Mouse (Mus musculus) midbrain, embryonic 11.5 days (tissue): ENCODE results near the gene Lrpprc. TPM values are rescaled to one million over a fixed set of nuclear protein-coding genes. Genes with fewer than 3 reads are reported as not detected.
A peak's percentile ranks its signal among the peaks of the same experiment; 100 is the strongest.

ENCODE experiments used
- ATAC-seq: fragments of 200-750 bp; cut with Nextera tagmentation; 2 replicates; pipeline ENCODE4 v1.8.0; 2017; ENCODE audit warnings: moderate TSS enrichment, moderate library complexity; ENCODE audit not compliant: low FRiP score
- DNase-seq: peaks from one replicate; pipeline ENCODE4 v3.0.0; 2015; ENCODE audit warnings: low spot score; ENCODE audit errors: missing footprints
- H3K27ac ChIP-seq: fragments of 300-500 bp; sonication (generic); 2 replicates; pipeline ENCODE4 v1.5.1; 2014; ENCODE audit warnings: low read depth, low read length
- H3K27me3 ChIP-seq: fragments of 300-500 bp; sonication (generic); 2 replicates; pipeline ENCODE4 v1.6.1; 2014; ENCODE audit warnings: mild to moderate bottlenecking, low read length, moderate library complexity, mixed read lengths; ENCODE audit not compliant: control insufficient read depth, insufficient read depth
- H3K36me3 ChIP-seq: fragments of 300-500 bp; sonication (generic); 2 replicates; pipeline ENCODE4 v1.6.1; 2014; ENCODE audit warnings: mild to moderate bottlenecking, low read length, moderate library complexity, mixed read lengths; ENCODE audit not compliant: control insufficient read depth, insufficient read depth
- H3K4me1 ChIP-seq: fragments of 300-500 bp; sonication (generic); 2 replicates; pipeline ENCODE4 v1.6.1; 2014; ENCODE audit warnings: low read length; ENCODE audit not compliant: control insufficient read depth, insufficient read depth
- H3K4me2 ChIP-seq: fragments of 300-500 bp; sonication (generic); 2 replicates; pipeline ENCODE4 v1.6.1; 2014; ENCODE audit warnings: mild to moderate bottlenecking, moderate library complexity
- H3K4me3 ChIP-seq: fragments of 300-500 bp; sonication (generic); 2 replicates; pipeline ENCODE4 v1.5.1; 2014; ENCODE audit warnings: low read depth, low read length
- H3K9ac ChIP-seq: fragments of 300-500 bp; sonication (generic); 2 replicates; pipeline ENCODE4 v1.6.1; 2014; ENCODE audit warnings: low read length
- H3K9me3 ChIP-seq: fragments of 300-500 bp; sonication (generic); 2 replicates; pipeline ENCODE4 v1.6.1; 2016; ENCODE audit warnings: low read length; ENCODE audit not compliant: control insufficient read depth
- WGBS: fragments of 180-500 bp; shearing (Covaris S2); extraction: QIAGEN DNeasy Blood & Tissue Kit; methylation state at CpG from one replicate; pipeline ENCODE4 v1.1.7; 2014; 5-methylcytosine and 5-hydroxymethylcytosine counted together
- polyA plus RNA-seq: library from polyadenylated mRNA; unstranded; fragments of >200 nt; fragmentation: Nextera tagmentation; extraction: Ambion mirVana; gene quantifications from 2 replicates; pipeline ENCODE4 v1.2.1, GENCODE M21; 2014

The Lrpprc gene
- polyA plus RNA-seq, 1 experiment from 2014 or later: 53.9 TPM

- Histone ChIP-seq H3K9me3 (no peaks in the 10 kb centered on the region), H3K9ac (peak within 1 kb of the TSS; percentile 47), H3K4me2 (peak within 1 kb of the TSS; percentile 60), H3K4me1 (peaks cover 2% of the 10 kb centered on the region; the same call in 1 of the 2 replicates), H3K36me3 (no peaks in the 10 kb centered on the region), H3K27ac (no peak within 1 kb of the TSS), H3K4me3 (peak within 1 kb of the TSS; percentile 28), H3K27me3 (0 out of 2 replicates have a peak, but pooled peaks cover 2% of the 10 kb centered on the region)
- ATAC-seq (peak; percentile 58), DNase-seq (peak; percentile 89)
- 1% methylated on average over 24 of the region's 24 CpGs for WGBS
These were observed 114.6 kb downstream of the Lrpprc start, which contains the start of gene Abcg8 for GRCm38 (mm10) chr17:84675951-84676366. TSS of gene Abcg8 (plus strand) at chr17:84676302.

GRCm38 (mm10) chr17:84675204-84675603 is 115.4 kb downstream of the Lrpprc start:
- 0 out of 2 replicates have a peak, but pooled peaks cover 2% of the 10 kb centered on the region for H3K27me3 ChIP-seq
- no peaks in the 10 kb centered on the region for H3K36me3 ChIP-seq
- no peak for ATAC-seq
- H3K4me3 ChIP-seq: no peak overlapping the region
- peaks cover 2% of the 10 kb centered on the region; the same call in 1 of the 2 replicates for H3K4me1 ChIP-seq
- no peak overlapping the region for H3K4me2 ChIP-seq
- peak; percentile 70 for DNase-seq
- H3K9me3 ChIP-seq: no peaks in the 10 kb centered on the region
- WGBS: 45% methylated on average over 4 of the region's 4 CpGs
- H3K9ac ChIP-seq: no peak overlapping the region
- no peak overlapping the region for H3K27ac ChIP-seq

GRCm38 (mm10) chr17:84674048-84674447 is 116.5 kb downstream of the Lrpprc start:
- Histone ChIP-seq H3K4me3 (no peak overlapping the region), H3K9ac (no peak overlapping the region), H3K4me2 (no peak overlapping the region), H3K4me1 (peaks cover 2% of the 10 kb centered on the region; the same call in 1 of the 2 replicates), H3K36me3 (no peaks in the 10 kb centered on the region), H3K27me3 (0 out of 2 replicates have a peak, but pooled peaks cover 2% of the 10 kb centered on the region), H3K9me3 (no peaks in the 10 kb centered on the region), H3K27ac (no peak overlapping the region)
- 3% methylated on average over 7 of the region's 7 CpGs for WGBS
- DNase-seq: peak; percentile 80
- peak; percentile 54 for ATAC-seq

- H3K27ac ChIP-seq: no peak overlapping the region
- 0 out of 2 replicates have a peak, but pooled peaks cover 2% of the 10 kb centered on the region for H3K27me3 ChIP-seq
- no peak for ATAC-seq
- H3K9ac ChIP-seq: no peak overlapping the region
- peaks cover 2% of the 10 kb centered on the region; the same call in 1 of the 2 replicates for H3K4me1 ChIP-seq
- no peaks in the 10 kb centered on the region for H3K36me3 ChIP-seq
- no peak overlapping the region for H3K4me3 ChIP-seq
- 76% methylated on average over 16 of the region's 16 CpGs for WGBS
- no peak overlapping the region for H3K4me2 ChIP-seq
- no peaks in the 10 kb centered on the region for H3K9me3 ChIP-seq
- peak; percentile 57 for DNase-seq
These were observed 117.9 kb downstream of the Lrpprc start for GRCm38 (mm10) chr17:84672376-84673369.

- no peaks in the 10 kb centered on the region for H3K27me3 ChIP-seq
- no peaks in the 10 kb centered on the region for H3K9me3 ChIP-seq
- no peak for ATAC-seq
- H3K9ac ChIP-seq: no peak overlapping the region
- no peaks in the 10 kb centered on the region for H3K36me3 ChIP-seq
- H3K4me1 ChIP-seq: no peaks in the 10 kb centered on the region
- WGBS: 93% methylated on average over 3 of the region's 3 CpGs
- DNase-seq: peak; percentile 67
- H3K4me3 ChIP-seq: no peak overlapping the region
- no peak overlapping the region for H3K27ac ChIP-seq
- H3K4me2 ChIP-seq: no peak overlapping the region
These were observed 122.7 kb downstream of the Lrpprc start for GRCm38 (mm10) chr17:84667848-84668247.

GRCm38 (mm10) chr17:84665691-84666090 is 124.9 kb downstream of the Lrpprc start:
- DNase-seq: peak; percentile 77
- H3K4me3 ChIP-seq: no peak overlapping the region
- 55% methylated on average over 9 of the region's 9 CpGs for WGBS
- no peak overlapping the region for H3K27ac ChIP-seq
- H3K36me3 ChIP-seq: no peaks in the 10 kb centered on the region
- no peaks in the 10 kb centered on the region for H3K9me3 ChIP-seq
- no peaks in the 10 kb centered on the region for H3K4me1 ChIP-seq
- no peaks in the 10 kb centered on the region for H3K27me3 ChIP-seq
- H3K4me2 ChIP-seq: no peak overlapping the region
- H3K9ac ChIP-seq: no peak overlapping the region
- no peak for ATAC-seq

- WGBS: 72% methylated on average over 10 of the region's 10 CpGs
- no peak overlapping the region for H3K9ac ChIP-seq
These were observed 125.5 kb downstream of the Lrpprc start for GRCm38 (mm10) chr17:84665053-84665452.

GRCm38 (mm10) chr17:84658951-84659350 is 131.6 kb downstream of the Lrpprc start:
- H3K27ac ChIP-seq: no peak overlapping the region
- no peaks in the 10 kb centered on the region for H3K9me3 ChIP-seq
- 83% methylated on average over 8 of the region's 8 CpGs for WGBS
- no peaks in the 10 kb centered on the region for H3K27me3 ChIP-seq
- no peak overlapping the region for H3K9ac ChIP-seq
- H3K4me3 ChIP-seq: no peak overlapping the region
- no peak overlapping the region for H3K4me2 ChIP-seq
- peaks cover 5% of the 10 kb centered on the region; the same call in 1 of the 2 replicates for H3K4me1 ChIP-seq
- ATAC-seq: no peak
- no peaks in the 10 kb centered on the region for H3K36me3 ChIP-seq
- DNase-seq: no peak

More at GRCm38 (mm10) chr17:84665053-84665452, 125.5 kb downstream of the Lrpprc start:
- DNase-seq: no peak
- no peak for ATAC-seq
- Histone ChIP-seq H3K27me3 (no peaks in the 10 kb centered on the region), H3K4me3 (no peak overlapping the region), H3K9me3 (no peaks in the 10 kb centered on the region), H3K4me1 (no peaks in the 10 kb centered on the region), H3K36me3 (no peaks in the 10 kb centered on the region), H3K4me2 (no peak overlapping the region), H3K27ac (no peak overlapping the region)

GRCm38 (mm10) chr17:84658195-84658594 is 132.4 kb downstream of the Lrpprc start:
- DNase-seq (no peak), ATAC-seq (no peak)
- peaks cover 5% of the 10 kb centered on the region; the same call in 1 of the 2 replicates for H3K4me1 ChIP-seq
- 49% methylated on average over 5 of the region's 5 CpGs for WGBS
- no peaks in the 10 kb centered on the region for H3K27me3 ChIP-seq
- no peaks in the 10 kb centered on the region for H3K36me3 ChIP-seq
- no peak overlapping the region for H3K27ac ChIP-seq
- no peak overlapping the region for H3K4me2 ChIP-seq
- H3K9me3 ChIP-seq: no peaks in the 10 kb centered on the region
- no peak overlapping the region for H3K4me3 ChIP-seq
- H3K9ac ChIP-seq: no peak overlapping the region
